Mouse (Mus musculus): ENCODE measurements around the gene Hist2h2aa1.

DNA sequence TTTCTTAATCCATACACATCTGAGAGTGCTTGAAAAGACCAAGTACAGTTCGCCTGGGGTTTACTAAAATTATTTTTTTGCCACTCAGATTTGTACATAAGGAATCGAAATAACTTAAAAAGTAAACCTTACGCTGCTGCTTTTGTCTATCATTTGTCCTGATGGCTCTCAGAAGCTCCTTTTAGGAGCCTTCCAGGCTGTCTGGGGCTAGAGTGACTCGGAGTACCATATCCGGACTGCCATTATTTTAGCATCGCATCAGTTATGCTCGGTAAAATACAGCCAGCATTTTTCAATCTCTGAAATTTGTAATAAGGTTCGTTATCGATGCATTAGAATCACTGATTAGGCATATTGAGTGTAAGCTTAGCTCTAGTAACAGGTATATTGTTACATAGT, 4.5 kb upstream of the Hist2h2aa1 start:
- TF ChIP-seq POLR2A (IDR thresholded peaks at IDR 0.05; ENCODE audit: borderline replicate concordance, extremely low read depth, low read depth, low read length): no peak
- TF ChIP-seq CTCF (IDR thresholded peaks at IDR 0.05; ENCODE audit: insufficient read depth, low read length): no peak

All from lung, adult 2 months (tissue).